Mouse (Mus musculus): ENCODE data around the gene Qpctl. TPM values are rescaled to one million over a fixed set of nuclear protein-coding genes. Genes with fewer than 3 reads are reported as not detected.

Qpctl gene
- polyA plus RNA-seq (2012; rRNA removed): 15.3 and 18.2 TPM in 2 replicates

GRCm38 (mm10) chr7:19148875-19149541 lies at the start of gene Qpctl:
TSS of gene Qpctl (minus strand) at chr7:19149291.
- peak within 1 kb of the TSS; percentile 27; the same call in 1 of the 2 replicates for H3K27ac ChIP-seq (ENCODE audit: control insufficient read depth, insufficient read depth, low read length)
- TF ChIP-seq POLR2A (IDR thresholded peaks at IDR 0.05; ENCODE audit: control insufficient read depth, extremely low read depth, insufficient read depth, low read length, poor library complexity): peak; percentile 54; the same call in 1 of the 2 replicates
- peak; percentile 55; the same call in 1 of the 2 replicates for TF ChIP-seq CTCF (IDR thresholded peaks at IDR 0.05; ENCODE audit: borderline replicate concordance, control insufficient read depth, extremely low read depth, insufficient read depth, low read length, poor library complexity)
- peak; percentile 99 for DNase-seq
- peak within 1 kb of the TSS; percentile 80 for H3K4me3 ChIP-seq (ENCODE audit: control insufficient read depth, insufficient read depth, low read length)
- peaks cover 8% of the 10 kb centered on the region for H3K4me1 ChIP-seq (replicated peaks; ENCODE audit: control insufficient read depth, insufficient read depth, low read length)
- H3K27me3 ChIP-seq (ENCODE audit: control insufficient read depth, insufficient read depth, low read length): no peaks in the 10 kb centered on the region
- under 1% methylated on average over 43 of the region's 43 CpGs for WGBS
- H3K36me3 ChIP-seq (ENCODE audit: control insufficient read depth, insufficient read depth, low read length): no peaks in the 10 kb centered on the region; the same call in 1 of the 2 replicates

GRCm38 (mm10) chr7:19197985-19198384 lies 48.9 kb upstream of the Qpctl start:
- Histone ChIP-seq H3K27me3 (ENCODE audit: control insufficient read depth, insufficient read depth, low read length) (no peaks in the 10 kb centered on the region), H3K27ac (ENCODE audit: control insufficient read depth, insufficient read depth, low read length) (no peak overlapping the region), H3K36me3 (ENCODE audit: control insufficient read depth, insufficient read depth, low read length) (no peaks in the 10 kb centered on the region), H3K4me1 (replicated peaks; ENCODE audit: control insufficient read depth, insufficient read depth, low read length) (no peaks in the 10 kb centered on the region), H3K4me3 (ENCODE audit: control insufficient read depth, insufficient read depth, low read length) (no peak overlapping the region)
- WGBS: 63% methylated on average over 2 of the region's 2 CpGs
- TF ChIP-seq CTCF (IDR thresholded peaks at IDR 0.05; ENCODE audit: borderline replicate concordance, control insufficient read depth, extremely low read depth, insufficient read depth, low read length, poor library complexity): peak; percentile 63; the same call in 1 of the 2 replicates
- no peak for TF ChIP-seq POLR2A (IDR thresholded peaks at IDR 0.05; ENCODE audit: control insufficient read depth, extremely low read depth, insufficient read depth, low read length, poor library complexity)
- peak; percentile 38 for DNase-seq

- DNase-seq: peak; percentile 58
- Histone ChIP-seq H3K4me3 (ENCODE audit: control insufficient read depth, insufficient read depth, low read length) (no peak overlapping the region), H3K27ac (ENCODE audit: control insufficient read depth, insufficient read depth, low read length) (no peak overlapping the region), H3K4me1 (replicated peaks; ENCODE audit: control insufficient read depth, insufficient read depth, low read length) (no peaks in the 10 kb centered on the region), H3K36me3 (ENCODE audit: control insufficient read depth, insufficient read depth, low read length) (no peaks in the 10 kb centered on the region), H3K27me3 (ENCODE audit: control insufficient read depth, insufficient read depth, low read length) (no peaks in the 10 kb centered on the region)
- WGBS: 70% methylated on average over 6 of the region's 6 CpGs
- TF ChIP-seq CTCF (IDR thresholded peaks at IDR 0.05; ENCODE audit: borderline replicate concordance, control insufficient read depth, extremely low read depth, insufficient read depth, low read length, poor library complexity): no peak
- TF ChIP-seq POLR2A (IDR thresholded peaks at IDR 0.05; ENCODE audit: control insufficient read depth, extremely low read depth, insufficient read depth, low read length, poor library complexity): no peak
Measured at GRCm38 (mm10) chr7:19196676-19197075, 47.6 kb upstream of the Qpctl start.

GRCm38 (mm10) chr7:19194676-19195075 lies 45.6 kb upstream of the Qpctl start:
- Histone ChIP-seq H3K27ac (ENCODE audit: control insufficient read depth, insufficient read depth, low read length) (no peak overlapping the region), H3K27me3 (ENCODE audit: control insufficient read depth, insufficient read depth, low read length) (no peaks in the 10 kb centered on the region), H3K36me3 (ENCODE audit: control insufficient read depth, insufficient read depth, low read length) (no peaks in the 10 kb centered on the region), H3K4me3 (ENCODE audit: control insufficient read depth, insufficient read depth, low read length) (no peak overlapping the region), H3K4me1 (replicated peaks; ENCODE audit: control insufficient read depth, insufficient read depth, low read length) (no peaks in the 10 kb centered on the region)
- WGBS: 97% methylated on average over 4 of the region's 4 CpGs
- TF ChIP-seq POLR2A (IDR thresholded peaks at IDR 0.05; ENCODE audit: control insufficient read depth, extremely low read depth, insufficient read depth, low read length, poor library complexity): no peak
- no peak for TF ChIP-seq CTCF (IDR thresholded peaks at IDR 0.05; ENCODE audit: borderline replicate concordance, control insufficient read depth, extremely low read depth, insufficient read depth, low read length, poor library complexity)
- DNase-seq: no peak

GRCm38 (mm10) chr7:19184758-19185157 lies 35.7 kb upstream of the Qpctl start:
- Histone ChIP-seq H3K4me1 (replicated peaks; ENCODE audit: control insufficient read depth, insufficient read depth, low read length) (peaks cover 8% of the 10 kb centered on the region), H3K27ac (ENCODE audit: control insufficient read depth, insufficient read depth, low read length) (no peak overlapping the region), H3K36me3 (ENCODE audit: control insufficient read depth, insufficient read depth, low read length) (no peaks in the 10 kb centered on the region), H3K27me3 (ENCODE audit: control insufficient read depth, insufficient read depth, low read length) (peaks cover under 1% of the 10 kb centered on the region; the same call in 1 of the 2 replicates), H3K4me3 (ENCODE audit: control insufficient read depth, insufficient read depth, low read length) (no peak overlapping the region)
- no peak for DNase-seq
- no peak for TF ChIP-seq CTCF (IDR thresholded peaks at IDR 0.05; ENCODE audit: borderline replicate concordance, control insufficient read depth, extremely low read depth, insufficient read depth, low read length, poor library complexity)
- no peak for TF ChIP-seq POLR2A (IDR thresholded peaks at IDR 0.05; ENCODE audit: control insufficient read depth, extremely low read depth, insufficient read depth, low read length, poor library complexity)
- WGBS: 83% methylated on average over 6 of the region's 6 CpGs

- H3K4me3 ChIP-seq (ENCODE audit: control insufficient read depth, insufficient read depth, low read length): no peak overlapping the region
- peaks cover 5% of the 10 kb centered on the region; the same call in 1 of the 2 replicates for H3K27me3 ChIP-seq (ENCODE audit: control insufficient read depth, insufficient read depth, low read length)
- no peaks in the 10 kb centered on the region for H3K36me3 ChIP-seq (ENCODE audit: control insufficient read depth, insufficient read depth, low read length)
- peaks cover 12% of the 10 kb centered on the region for H3K4me1 ChIP-seq (replicated peaks; ENCODE audit: control insufficient read depth, insufficient read depth, low read length)
- no peak for TF ChIP-seq POLR2A (IDR thresholded peaks at IDR 0.05; ENCODE audit: control insufficient read depth, extremely low read depth, insufficient read depth, low read length, poor library complexity)
- no peak for TF ChIP-seq CTCF (IDR thresholded peaks at IDR 0.05; ENCODE audit: borderline replicate concordance, control insufficient read depth, extremely low read depth, insufficient read depth, low read length, poor library complexity)
- no peak overlapping the region for H3K27ac ChIP-seq (ENCODE audit: control insufficient read depth, insufficient read depth, low read length)
- 95% methylated on average over 2 of the region's 2 CpGs for WGBS
- DNase-seq: no peak
Measured at GRCm38 (mm10) chr7:19184250-19184649, 35.2 kb upstream of the Qpctl start.
